Mouse (Mus musculus): ENCODE results near the gene Cadm4. TPM values are rescaled to one million over a fixed set of nuclear protein-coding genes. Genes with fewer than 3 reads are reported as not detected.
A peak's percentile ranks its signal among the peaks of the same experiment; 100 is the strongest.

The Cadm4 gene
- total RNA-seq, 2 experiments from 2014 or later, result 13.1 to 13.6 TPM

DNA sequence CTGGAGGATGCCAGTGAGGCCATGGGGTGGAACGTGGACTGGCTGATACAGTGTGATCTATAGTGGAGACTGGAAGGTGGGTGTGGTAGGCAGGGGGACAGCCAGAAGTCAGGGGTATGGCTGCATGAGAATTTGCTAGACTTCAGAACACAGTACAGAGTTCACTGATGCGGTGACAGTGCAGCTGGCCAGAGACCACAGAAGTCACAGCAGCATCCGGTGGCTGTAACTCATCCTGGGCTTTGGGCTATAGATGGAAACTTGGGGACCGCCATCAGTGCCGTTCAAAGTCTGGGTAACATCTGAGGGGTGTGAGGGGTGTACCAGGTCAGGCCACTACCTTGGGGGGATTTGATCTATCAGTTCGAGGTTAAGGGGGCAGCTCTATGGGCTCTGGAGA, 41.9 kb downstream of the Cadm4 start:
- intact Hi-C loops (cut with DNase I), result no loop called here
- no peak for DNase-seq

DNA sequence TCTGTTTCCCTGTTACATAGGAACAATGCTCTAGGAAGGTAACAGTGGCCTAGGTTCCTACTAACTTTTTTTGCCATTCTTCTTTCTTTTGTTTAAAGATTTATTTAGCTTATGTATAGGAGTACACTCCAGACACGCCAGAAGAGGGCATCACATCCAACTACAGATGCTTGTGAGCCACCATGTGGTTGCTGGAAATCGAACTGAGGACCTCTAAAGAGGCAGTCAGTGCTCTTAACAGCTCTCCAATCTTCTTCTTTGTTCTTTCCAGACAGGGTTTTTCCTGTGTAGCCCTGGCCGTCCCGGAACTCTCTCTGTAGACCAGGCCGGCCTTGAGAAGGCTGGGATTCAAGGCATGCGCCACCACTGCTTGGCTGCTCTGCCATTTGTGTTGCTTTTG, 43.2 kb downstream of the Cadm4 start:
- DNase-seq, result no peak
- intact Hi-C loops (cut with DNase I), result no loop called here

DNA sequence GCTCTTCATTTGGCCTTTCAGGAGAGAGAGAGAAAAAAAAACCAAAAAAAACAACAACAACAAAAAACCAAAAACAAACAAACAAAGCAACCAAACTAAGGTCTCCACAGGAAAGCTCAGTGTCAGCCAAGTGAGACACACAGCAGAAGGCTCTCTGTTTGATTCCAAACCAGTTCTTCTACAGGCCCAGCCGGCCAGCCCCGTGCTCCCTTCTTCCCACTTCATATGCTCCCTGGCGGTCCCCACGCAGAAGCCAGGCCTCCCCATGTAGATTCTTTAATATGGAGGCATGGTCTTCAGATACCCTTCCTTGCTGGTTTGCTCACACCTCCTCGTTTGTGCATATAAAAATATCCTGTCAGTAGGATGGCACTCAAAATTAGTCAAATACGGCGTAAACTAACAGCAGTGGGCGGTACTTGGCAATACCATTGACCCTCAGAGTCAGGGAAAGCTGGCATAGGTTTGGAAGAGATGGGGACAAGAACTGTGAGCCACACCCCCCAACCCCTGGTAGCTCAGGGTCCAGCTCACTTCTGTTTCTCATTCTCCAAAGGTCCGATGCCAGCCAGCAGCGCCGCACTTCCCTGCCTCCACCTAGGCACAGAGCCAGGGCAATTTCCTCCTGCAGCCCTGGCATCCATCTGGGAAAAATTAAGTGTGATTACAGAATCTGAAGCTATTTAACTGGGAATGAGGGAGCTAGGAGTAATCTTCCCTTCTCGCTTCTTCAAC, 44.0 kb downstream of the Cadm4 start:
- intact Hi-C loops (cut with DNase I), result no loop called here
- no peak for DNase-seq

DNA sequence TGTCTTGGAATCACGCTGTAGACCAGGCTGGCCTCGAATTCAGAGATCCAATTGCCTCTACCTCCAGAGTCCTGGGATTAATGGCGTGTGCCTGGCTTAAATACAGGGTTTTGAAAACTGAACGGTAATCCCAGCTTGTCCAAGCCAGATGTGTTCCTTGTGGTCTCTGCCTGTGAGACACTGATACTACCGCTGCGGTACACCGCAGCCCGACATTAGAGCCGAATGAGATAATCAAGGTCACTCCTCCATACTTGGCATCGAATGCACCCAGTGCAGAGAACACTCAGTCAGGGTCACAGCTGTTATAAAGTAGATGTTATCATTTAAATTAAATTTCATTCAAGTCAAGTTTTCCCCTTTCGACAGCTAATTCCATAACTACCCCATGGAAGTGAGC, 47.0 kb downstream of the Cadm4 start:
- DNase-seq, result no peak
- intact Hi-C loops (cut with DNase I), result loop anchor here (1.0 kb wide), 1 partner anchor 18 kb away; no protein-coding TSS in a partner anchor

DNA sequence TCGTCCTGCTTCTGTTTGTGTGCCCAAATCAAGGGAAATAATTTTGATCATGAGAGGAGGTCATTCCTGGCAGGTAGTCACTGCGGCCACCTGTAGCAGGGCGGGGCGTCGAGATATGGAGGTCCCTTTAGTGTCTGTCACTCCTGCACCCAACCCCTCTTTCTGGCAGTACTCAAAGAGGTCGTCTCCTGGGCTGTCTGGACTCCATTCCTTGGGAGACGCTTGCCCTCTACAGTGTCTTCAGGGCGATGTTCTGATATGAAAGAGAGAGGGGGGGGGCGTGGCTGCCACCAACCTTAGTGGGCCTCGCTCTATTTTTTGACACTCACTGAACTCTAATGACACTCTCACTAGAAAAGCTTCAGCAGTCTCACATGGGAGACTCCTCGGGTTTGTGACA, 47.8 kb downstream of the Cadm4 start:
- no peak for DNase-seq

DNA sequence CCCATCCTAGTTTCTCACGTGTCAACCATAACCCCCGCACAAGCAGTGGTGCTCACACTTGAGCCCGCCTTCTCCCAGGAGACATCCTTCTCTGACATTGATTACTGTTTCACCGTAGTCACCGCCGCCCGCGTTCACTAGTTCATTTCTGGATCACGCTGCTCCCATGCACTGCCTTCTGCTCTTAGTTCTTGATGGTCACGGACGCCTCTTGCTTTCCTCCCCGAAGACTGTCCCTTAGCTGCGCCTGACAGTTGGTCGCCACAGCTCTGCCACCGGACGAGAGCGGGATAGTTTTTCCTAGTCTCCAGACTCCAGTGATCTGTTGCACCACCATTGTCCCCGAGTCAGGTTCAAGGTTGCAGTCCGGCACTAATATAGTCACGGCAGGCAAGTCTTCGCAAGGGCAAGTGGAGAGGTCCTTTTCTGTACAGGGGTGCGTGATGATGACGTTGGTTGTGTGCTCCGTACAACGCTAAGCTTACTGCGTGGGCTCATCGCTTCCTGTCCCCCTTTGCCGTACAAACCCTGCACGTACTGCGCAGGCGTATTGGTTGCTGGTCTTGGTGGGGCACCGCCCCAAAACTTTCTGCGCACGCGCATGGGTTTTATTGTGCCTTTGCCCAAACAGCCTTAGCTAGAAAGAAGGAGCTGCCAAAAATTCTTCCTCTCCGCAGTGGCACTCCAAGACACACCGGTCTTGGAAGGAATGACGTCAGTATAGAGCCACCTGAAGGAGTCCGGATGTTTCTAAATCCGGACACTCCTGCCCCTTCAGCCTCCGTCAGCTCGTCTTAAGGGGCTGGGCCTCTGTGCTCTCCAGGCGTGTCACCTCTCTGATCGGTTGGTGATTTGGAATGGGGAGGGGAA, 48.5 kb downstream of the Cadm4 start, which contains the start of gene Irgq:
Gene Irgq, plus strand, starts transcription at position 628 of the 870 bp plus-strand sequence.
- intact Hi-C loops (cut with DNase I), result loop anchor here (2.0 to 5.0 kb wide), 2 partner anchors 23 to 132 kb away; partner anchors contain the start of gene Zfp428
- peak; percentile 99 for DNase-seq

More for the DNA sequence above, 47.8 kb downstream of the Cadm4 start:
- intact Hi-C loops (cut with DNase I), result loop anchor here (1.0 kb wide), 1 partner anchor 18 kb away; no protein-coding TSS in a partner anchor

DNA sequence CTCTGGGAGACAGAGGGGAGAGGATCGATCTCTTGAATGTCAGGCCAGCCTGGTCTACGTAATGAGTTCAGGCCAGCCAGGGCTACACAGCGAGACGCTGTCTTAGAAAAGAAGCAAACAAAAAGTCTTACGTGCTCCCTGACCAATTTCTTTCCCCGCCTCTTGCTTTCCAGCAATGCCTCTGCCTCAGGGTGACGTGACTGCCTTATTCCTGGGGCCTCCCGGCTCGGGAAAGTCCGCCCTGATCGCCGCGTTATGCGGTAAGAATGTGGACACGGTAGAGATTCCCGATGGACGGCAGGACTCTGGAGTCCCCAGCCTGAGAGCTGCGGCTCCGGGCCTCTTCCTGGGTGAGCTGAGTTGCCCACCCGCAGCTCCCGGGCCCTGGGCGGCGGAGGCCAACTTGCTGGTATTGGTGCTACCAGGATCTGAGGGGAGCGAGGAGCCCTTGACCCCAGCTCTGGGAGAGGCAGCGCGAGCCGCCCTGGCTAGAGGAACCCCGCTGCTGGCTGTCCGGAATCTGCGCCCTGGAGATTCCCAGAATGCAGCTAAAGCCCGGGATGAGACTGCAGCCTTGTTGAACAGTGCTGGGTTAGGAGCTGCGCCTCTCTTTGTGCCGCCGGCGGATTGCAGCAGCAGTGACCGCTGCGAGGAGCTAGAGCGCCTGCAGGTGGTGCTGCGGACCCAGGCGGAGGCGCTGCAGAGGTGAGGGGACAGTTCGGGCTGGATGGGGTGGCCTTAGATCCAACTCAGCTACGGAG, 49.6 kb downstream of the Cadm4 start:
- intact Hi-C loops (cut with DNase I), result loop anchor here (2.0 to 5.0 kb wide), 2 partner anchors 25 to 131 kb away; partner anchors contain the start of gene Zfp428
- peak; percentile 72 for DNase-seq

DNA sequence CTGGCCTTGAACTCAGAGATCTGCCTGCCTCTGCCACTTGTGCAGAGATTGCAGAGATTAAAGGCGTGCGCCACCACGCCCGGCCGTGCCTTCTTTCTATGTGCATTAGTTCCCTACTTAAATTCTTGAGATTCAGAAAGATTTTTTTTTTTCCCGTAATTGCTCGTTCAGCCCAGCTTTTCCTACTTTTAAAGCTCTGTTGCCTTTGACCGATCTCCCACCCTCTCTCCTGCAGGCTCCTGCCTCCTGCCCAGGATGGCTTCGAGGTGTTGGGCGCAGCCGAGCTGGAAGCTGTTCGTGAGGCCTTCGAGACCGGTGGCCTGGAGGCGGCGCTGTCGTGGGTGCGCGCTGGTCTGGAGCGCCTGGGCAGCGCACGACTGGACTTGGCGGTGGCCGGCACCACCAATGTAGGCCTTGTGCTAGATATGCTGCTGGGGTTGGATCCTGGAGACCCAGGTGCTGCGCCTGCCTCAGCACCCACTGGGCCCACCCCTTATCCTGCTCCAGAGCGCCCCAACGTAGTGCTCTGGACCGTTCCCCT, 51.3 kb downstream of the Cadm4 start:
- intact Hi-C loops (cut with DNase I), result loop anchor here (5.0 kb wide), 1 partner anchor 129 kb away; no protein-coding TSS in a partner anchor
- DNase-seq, result no peak

DNA sequence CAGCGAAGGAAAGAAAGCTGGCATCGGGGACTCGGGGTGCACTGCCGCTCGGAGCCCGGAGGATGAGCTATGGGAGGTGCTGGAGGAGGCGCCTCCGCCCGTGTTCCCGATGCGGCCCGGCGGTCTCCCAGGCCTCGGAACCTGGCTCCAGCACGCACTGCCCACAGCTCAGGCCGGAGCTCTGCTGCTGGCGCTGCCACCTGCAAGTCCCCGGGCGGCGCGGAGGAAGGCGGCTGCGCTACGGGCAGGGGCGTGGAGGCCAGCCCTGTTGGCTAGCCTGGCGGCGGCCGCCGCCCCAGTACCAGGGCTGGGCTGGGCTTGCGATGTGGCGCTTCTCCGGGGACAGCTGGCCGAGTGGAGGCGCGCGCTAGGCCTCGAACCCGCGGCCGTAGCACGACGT, 52.0 kb downstream of the Cadm4 start:
- no peak for DNase-seq
- intact Hi-C loops (cut with DNase I), result loop anchor here (5.0 kb wide), 1 partner anchor 128 kb away; no protein-coding TSS in a partner anchor

DNA sequence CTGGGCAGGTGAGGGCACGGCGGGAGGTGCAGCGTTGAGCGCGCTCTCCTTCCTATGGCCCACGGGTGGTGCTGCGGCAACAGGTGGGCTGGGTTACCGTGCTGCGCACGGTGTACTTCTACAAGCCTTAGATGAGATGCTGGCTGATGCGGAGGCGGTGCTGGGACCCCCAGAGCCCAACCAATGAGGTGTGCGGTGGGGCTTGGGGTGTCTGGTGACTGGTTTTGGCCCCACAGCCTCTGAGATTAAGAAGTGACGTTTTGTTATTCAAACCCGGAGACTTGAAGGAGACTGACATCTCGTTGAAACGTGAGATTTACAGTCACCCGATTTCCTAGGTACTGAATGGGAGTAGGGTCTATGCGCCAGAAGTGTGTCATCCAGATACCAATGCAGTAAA, 52.5 kb downstream of the Cadm4 start:
- no peak for DNase-seq
- intact Hi-C loops (cut with DNase I), result loop anchor here (5.0 kb wide), 1 partner anchor 128 kb away; no protein-coding TSS in a partner anchor

DNA sequence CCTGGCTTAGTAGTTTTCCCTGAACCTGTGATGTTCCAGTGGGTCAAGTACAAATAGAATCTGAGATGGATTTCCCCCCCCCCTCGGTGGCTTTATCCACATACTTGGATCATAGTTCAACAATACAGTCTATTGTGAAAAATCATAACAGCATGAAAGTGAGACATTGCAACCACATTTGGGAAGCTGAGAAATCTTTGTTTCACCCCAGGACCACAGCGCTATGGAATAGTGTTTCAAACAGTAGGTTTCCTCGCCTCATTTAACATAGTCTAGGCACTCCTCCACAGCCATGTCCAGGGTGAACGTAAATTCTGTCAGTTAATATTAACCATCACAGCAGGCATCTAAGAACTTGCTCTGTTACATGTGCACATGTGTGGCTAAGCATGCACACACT, 55.3 kb downstream of the Cadm4 start:
- DNase-seq, result no peak
- intact Hi-C loops (cut with DNase I), result no loop called here

DNA sequence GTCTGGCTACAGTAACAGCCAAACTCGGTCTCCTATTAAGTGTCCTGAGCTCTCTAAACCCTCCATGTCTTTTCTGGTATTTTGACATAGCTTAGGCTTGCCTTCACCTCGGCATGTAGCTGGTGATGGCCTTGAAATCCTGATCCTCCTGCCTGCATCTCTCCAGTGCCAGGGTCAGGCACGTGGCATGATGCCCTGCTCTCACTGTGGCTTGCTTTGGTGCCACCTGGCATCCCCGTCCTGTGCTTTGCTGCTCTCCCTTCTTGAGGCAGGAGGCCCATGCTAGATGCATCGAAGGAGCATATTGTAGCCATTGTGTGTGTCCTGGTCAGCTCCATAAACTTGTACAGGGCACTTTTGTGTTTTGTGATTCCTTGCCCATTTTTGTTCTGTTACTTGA, 55.8 kb downstream of the Cadm4 start:
- no peak for DNase-seq
- intact Hi-C loops (cut with DNase I), result no loop called here

DNA sequence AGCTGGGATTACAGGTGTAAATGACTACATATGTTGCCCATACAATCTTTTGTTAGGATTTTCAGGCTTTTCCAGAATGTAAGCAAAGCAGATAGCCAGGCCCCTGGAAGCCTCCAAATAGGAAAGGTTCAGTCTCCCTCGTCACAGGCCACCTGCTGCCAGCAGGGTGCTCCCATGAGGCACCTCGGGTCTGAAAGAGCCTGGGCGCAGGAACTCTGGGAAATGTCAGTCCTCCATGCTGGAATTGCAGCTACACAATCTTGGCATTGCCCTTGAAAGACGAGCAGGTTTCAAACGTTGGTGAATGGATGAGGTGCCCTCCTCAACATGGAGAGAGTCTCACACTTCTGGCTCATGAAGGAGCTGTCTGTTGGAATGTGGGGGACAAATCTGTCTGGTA, 56.3 kb downstream of the Cadm4 start:
- no peak for DNase-seq

DNA sequence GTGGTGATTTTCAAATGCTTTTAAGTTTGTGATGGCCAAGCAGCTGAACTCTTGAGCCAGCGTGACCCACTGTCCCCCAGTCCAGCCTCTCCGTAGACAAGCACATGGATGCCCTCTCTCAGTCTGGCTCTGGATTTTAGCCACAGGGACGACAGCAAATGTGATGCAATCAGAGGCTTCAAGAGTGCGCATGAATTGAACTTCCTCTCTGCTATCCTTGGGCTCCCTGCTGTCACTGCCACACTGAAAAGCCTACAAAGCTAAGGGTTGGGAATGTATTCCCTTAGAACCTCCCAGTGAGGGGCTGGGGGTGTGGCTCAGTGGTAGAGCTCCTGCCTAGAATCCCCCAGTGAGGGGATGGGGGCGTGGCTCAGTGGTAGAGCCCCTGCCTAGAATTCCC, 56.9 kb downstream of the Cadm4 start:
- intact Hi-C loops (cut with DNase I), result no loop called here
- DNase-seq, result no peak

More for the DNA sequence above, 56.3 kb downstream of the Cadm4 start:
- intact Hi-C loops (cut with DNase I), result no loop called here

DNA sequence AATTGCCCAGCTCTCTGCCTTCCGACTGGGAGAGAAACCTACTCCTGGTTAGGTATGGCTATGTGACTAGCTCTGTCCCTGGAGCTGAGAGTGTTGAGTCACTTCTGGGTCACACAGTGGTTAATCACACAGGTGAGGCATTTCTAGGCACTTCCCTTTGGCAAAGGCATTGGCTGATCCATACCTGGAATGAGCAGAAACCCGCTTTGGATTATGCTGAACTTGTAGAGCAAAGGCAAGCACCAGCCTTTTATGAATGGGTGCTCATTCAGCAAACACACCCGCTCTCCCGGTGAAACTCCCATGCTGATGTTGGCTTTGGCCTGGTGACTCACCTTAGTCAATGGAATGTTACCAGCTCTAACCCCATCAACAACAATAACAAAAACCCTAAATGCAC, 57.9 kb downstream of the Cadm4 start:
- DNase-seq, result no peak
- intact Hi-C loops (cut with DNase I), result no loop called here

DNA sequence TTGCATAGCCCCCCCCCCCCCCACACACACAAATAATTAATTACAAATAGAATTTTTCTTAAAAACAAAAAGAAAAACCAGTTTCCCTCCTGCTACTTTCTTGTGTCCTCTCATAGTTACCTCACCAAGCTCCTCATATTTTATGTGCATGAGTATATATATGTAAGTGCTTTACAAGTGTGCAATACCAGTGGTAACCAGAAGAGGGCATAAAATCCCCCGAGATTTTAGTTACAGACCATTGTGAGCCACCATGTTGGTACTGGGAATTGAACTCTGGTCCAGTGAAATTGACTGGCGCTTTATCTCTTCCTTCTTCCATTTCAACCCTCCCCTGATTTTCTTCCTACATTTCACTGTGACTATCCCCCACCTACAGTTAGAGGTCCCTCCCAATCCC, 62.7 kb downstream of the Cadm4 start:
- intact Hi-C loops (cut with DNase I), result no loop called here
- DNase-seq, result no peak

DNA sequence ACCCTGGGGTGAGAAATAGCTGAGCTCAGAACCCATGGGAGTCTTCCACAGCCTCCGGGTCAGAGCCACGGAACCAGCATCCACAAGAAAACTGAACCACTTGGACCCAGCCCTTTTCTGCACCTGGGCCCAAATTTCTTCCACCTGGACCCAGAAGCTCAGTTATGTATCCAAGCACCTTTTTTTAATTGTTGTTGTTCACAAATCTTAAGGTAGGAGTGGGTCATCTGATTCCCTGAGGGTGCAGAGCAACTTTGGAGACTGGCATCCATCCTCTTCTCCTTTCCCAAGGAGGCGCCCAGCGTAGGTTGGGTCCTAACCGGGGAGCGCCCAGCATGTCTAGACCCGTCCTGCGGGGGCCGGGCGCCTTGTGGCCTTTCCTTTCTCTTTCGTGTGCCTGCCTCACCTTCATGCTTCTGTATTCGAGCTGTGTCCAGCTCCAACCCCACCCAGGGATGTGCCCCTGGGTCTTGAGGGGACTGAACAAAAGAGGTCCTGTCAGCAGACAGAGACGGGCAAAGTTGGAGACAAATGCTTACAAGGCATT, 64.3 kb downstream of the Cadm4 start, which contains the start of the genes Pinlyp and Xrcc1:
Gene Pinlyp, minus strand, starts transcription at position 51 of the 547 bp plus-strand sequence.
Gene Xrcc1, plus strand, starts transcription at position 222 of the 547 bp plus-strand sequence.
- intact Hi-C loops (cut with DNase I), result loop anchor here (2.0 to 5.0 kb wide), 3 partner anchors 39 to 74 kb away; partner anchors contain the start of gene Zfp428
- DNase-seq, result no peak

DNA sequence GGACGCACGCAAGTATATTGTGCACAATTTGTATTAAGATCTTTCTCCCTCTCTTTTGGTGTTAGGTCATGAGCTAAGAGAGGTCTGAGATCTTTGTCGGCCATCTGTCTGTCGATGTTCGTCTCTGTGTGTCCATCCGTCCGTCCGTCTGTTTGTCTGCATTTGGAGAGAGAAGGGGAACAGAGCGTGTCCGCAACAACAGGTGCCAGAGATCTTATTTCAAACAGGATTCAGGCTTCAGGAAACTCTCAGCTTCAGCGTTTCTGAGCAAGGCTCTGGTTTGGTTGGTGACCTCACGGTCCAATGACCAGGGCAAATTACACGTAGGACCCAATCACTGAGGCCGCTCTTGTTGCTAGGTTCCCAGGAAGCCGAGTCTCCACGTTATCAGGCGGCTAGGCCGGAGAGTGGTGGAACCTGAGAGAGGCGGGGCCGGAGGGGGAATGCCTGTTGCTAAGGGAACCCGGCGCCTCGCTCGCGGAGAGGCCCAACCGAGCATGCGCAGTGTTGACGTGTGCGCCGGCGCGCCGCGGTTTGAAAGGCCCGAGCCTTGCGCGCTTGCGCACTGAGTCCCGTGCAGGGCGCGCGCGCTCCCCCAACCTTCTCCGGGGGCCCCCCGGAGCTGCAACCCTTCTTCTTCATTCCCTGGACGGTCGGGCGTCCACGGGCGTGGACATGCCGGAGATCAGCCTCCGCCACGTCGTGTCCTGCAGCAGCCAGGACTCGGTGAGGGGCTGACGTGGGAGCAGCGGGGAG, 65.0 kb downstream of the Cadm4 start:
- intact Hi-C loops (cut with DNase I), result loop anchor here (1.0 to 5.0 kb wide), 4 partner anchors 18 to 75 kb away; partner anchors contain the start of gene Zfp428
- peak; percentile 97 to 98 for DNase-seq

Measured in heart, postnatal 36 days (tissue).